Mouse (Mus musculus) liver, embryonic 16.5 days (tissue): ENCODE data around the gene S100g. TPM values are rescaled to one million over a fixed set of nuclear protein-coding genes. Genes with fewer than 3 reads are reported as not detected.

Experiments
- ATAC-seq: fragments of 200-750 bp; cut with Nextera tagmentation; 2 replicates; pipeline ENCODE4 v1.8.0; 2017; ENCODE audit warnings: low read depth, mild to moderate bottlenecking, moderate number of reproducible peaks, moderate library complexity
- H3K27ac ChIP-seq: fragments of 300-500 bp; sonication (generic); 2 replicates; pipeline ENCODE4 v1.5.1; 2014; ENCODE audit warnings: mild to moderate bottlenecking, low read length
- H3K27me3 ChIP-seq: fragments of 300-500 bp; sonication (generic); 2 replicates; pipeline ENCODE4 v1.6.1; 2014; ENCODE audit warnings: low read depth, low read length, mixed read lengths; ENCODE audit not compliant: control insufficient read depth, insufficient read depth
- H3K36me3 ChIP-seq: fragments of 300-500 bp; sonication (generic); 2 replicates; pipeline ENCODE4 v1.6.1; 2014; ENCODE audit warnings: mild to moderate bottlenecking; ENCODE audit not compliant: control insufficient read depth, insufficient read depth
- H3K4me1 ChIP-seq: fragments of 300-500 bp; sonication (generic); 2 replicates; pipeline ENCODE4 v1.6.1; 2014; ENCODE audit warnings: low read depth, low read length, mixed read lengths; ENCODE audit not compliant: control insufficient read depth
- H3K4me2 ChIP-seq: fragments of 300-500 bp; sonication (generic); 2 replicates; pipeline ENCODE4 v1.6.1; 2014; ENCODE audit warnings: low read depth, low read length, mixed read lengths
- H3K4me3 ChIP-seq: fragments of 300-500 bp; sonication (generic); 2 replicates; pipeline ENCODE4 v1.5.1; 2014; ENCODE audit warnings: low read depth, mild to moderate bottlenecking, low read length
- H3K9ac ChIP-seq: fragments of 300-500 bp; sonication (generic); 2 replicates; pipeline ENCODE4 v1.6.1; 2014; ENCODE audit warnings: low read depth, low read length
- H3K9me3 ChIP-seq: fragments of 300-500 bp; sonication (generic); replicated peaks from 2 replicates; pipeline ENCODE4 v1.6.1; 2016; ENCODE audit warnings: low read length; ENCODE audit not compliant: control insufficient read depth
- WGBS: fragments of 180-500 bp; shearing (Covaris S2); extraction: QIAGEN DNeasy Blood & Tissue Kit; methylation state at CpG from one replicate; pipeline ENCODE4 v1.1.7; 2014; ENCODE audit not compliant: insufficient replicate concordance; 5-methylcytosine and 5-hydroxymethylcytosine counted together
- polyA plus RNA-seq: library from polyadenylated mRNA; unstranded; fragments of >200 nt; fragmentation: Nextera tagmentation; extraction: Ambion mirVana; gene quantifications from 2 replicates; pipeline ENCODE4 v1.2.1, GENCODE M21; 2015

The S100g gene
- polyA plus RNA-seq, 1 experiment from 2014 or later = 13.4 TPM

DNA sequence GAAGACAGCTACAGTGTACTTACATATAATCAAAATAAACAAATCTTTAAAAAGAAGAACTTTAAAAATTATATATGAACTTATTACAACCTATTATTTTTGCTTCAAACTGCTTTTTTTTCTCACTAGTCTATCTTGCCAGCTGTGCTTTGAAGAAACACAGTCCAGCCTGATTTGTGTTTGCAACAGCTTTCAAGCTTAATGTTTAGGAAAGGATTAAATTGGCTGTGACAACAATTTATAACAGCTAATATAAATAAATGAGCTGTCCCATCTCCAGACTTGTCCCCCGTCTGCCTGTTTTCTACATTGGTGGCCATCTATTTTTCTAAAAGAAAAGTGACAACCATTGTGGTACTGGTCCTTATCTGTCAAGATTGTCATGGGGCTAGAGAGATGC is 22.4 kb downstream of the S100g start:
- Histone ChIP-seq H3K27me3 (no peaks in the 10 kb centered on the region), H3K4me1 (no peaks in the 10 kb centered on the region), H3K9me3 (no peaks in the 10 kb centered on the region), H3K27ac (no peak overlapping the region), H3K4me2 (no peak overlapping the region), H3K36me3 (no peaks in the 10 kb centered on the region), H3K4me3 (no peak overlapping the region), H3K9ac (no peak overlapping the region)
- WGBS = 64% methylated on average over 1 of the region's 1 CpGs
- ATAC-seq = no peak

DNA sequence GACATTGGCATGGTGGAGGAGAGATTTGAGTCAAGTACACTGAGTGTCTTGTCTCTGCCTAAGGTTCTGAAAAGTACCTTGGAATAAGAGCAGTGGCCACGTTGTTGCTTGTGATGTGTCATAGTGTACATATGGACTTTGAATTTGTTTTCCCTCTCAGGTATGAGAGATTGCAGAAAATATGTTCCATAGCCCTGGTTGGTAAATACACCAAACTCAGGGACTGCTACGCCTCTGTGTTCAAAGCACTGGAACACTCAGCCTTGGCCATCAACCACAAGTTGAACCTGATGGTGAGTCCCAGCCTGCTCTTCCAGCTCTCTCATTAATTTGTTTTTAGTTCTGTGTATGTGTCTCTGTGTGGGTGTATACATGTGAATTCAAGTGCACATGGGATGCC is 32.9 kb downstream of the S100g start:
- no peak overlapping the region for H3K9ac ChIP-seq
- no peak overlapping the region for H3K4me2 ChIP-seq
- no peak overlapping the region for H3K27ac ChIP-seq
- 62% methylated on average over 2 of the region's 2 CpGs for WGBS
- H3K36me3 ChIP-seq = no peaks in the 10 kb centered on the region
- H3K4me3 ChIP-seq = no peak overlapping the region
- ATAC-seq = peak; percentile 24; the same call in 1 of the 2 replicates
- H3K9me3 ChIP-seq = no peaks in the 10 kb centered on the region
- H3K27me3 ChIP-seq = no peaks in the 10 kb centered on the region; the same call in 1 of the 2 replicates
- H3K4me1 ChIP-seq = no peaks in the 10 kb centered on the region

DNA sequence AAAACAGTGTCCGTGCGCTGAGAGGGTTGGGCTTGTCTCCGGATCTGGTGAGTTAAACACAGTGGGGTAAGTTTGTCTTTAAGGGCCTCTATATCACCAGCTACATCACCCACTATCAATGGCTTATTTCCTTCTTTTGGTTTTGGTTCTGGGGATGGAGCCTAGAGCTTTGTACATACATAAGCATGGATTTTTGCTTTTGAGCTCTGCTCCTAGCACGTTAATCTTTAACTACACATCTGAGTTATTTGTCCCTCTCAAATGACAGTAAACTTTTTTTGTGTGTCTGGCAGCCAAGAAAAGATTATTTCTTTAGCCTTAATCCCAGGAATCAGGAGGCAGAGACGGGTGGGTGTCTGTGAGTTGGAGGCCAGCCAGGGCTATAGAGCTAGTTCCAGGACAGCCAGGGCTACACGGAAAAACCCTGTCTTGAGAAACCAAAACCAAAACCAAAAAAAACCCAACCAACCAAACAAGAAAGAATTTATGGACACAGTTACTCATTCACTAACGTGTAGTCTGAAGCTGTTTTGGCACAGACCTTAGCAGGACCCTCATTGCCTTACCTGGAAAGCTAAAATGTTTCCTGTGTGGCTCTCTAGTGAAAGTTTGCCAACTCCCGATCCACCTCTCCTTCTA is 42.8 kb downstream of the S100g start:
- 62% methylated on average over 8 of the region's 8 CpGs for WGBS
- Histone ChIP-seq H3K9ac (no peak overlapping the region), H3K27me3 (no peaks in the 10 kb centered on the region), H3K4me3 (no peak overlapping the region), H3K9me3 (no peaks in the 10 kb centered on the region), H3K4me1 (no peaks in the 10 kb centered on the region), H3K36me3 (no peaks in the 10 kb centered on the region; the same call in 1 of the 2 replicates), H3K27ac (0 out of 2 replicates have a peak overlapping the region, but pooled peaks have one; percentile 1), H3K4me2 (no peak overlapping the region)
- ATAC-seq = peak; percentile 24; the same call in 1 of the 2 replicates

DNA sequence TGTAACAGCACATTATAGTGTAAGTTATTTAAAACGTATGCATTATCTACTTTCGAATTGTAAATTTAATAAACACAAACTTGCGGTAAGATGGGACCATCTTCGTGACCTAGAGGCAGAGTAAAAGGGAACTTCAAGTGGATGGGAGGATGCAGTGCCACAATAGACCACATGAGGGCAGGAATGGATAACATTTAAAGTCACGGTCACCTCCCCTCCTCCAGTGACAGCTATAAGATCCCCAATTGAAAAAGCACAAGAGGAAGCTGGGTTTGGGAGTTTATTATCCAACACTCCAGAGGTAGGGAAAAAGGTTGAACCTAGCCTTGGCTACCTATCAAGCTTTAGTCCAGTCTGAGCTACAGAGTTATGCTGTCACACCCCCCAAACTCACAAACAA is 48.7 kb downstream of the S100g start:
- Histone ChIP-seq H3K9me3 (no peaks in the 10 kb centered on the region), H3K4me2 (no peak overlapping the region), H3K36me3 (no peaks in the 10 kb centered on the region), H3K9ac (no peak overlapping the region), H3K27ac (no peak overlapping the region), H3K4me1 (no peaks in the 10 kb centered on the region), H3K27me3 (no peaks in the 10 kb centered on the region), H3K4me3 (no peak overlapping the region)
- 28% methylated on average over 5 of the region's 5 CpGs for WGBS
- ATAC-seq = no peak

DNA sequence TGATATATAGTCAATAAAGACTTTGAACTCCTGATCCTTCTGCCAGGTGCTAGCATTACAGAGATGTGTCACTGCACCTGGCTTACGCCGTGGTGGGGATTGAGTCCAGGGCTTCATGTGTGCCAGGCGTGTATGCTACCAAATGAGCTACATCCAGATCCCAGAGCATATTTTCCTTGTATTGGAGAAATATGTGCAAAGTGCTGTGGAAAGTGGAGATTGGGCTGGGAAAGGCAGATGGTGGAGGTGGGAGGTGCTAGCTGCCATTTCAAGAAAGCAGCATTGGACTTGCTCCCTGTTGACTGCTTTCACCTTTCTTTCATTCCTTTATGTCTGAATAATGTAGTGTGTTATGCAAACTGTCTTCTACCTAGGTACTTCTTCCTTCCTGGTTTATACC is 50.7 kb downstream of the S100g start:
- Histone ChIP-seq H3K27ac (no peak overlapping the region), H3K27me3 (no peaks in the 10 kb centered on the region), H3K4me3 (no peak overlapping the region), H3K9me3 (no peaks in the 10 kb centered on the region), H3K36me3 (no peaks in the 10 kb centered on the region), H3K4me2 (no peak overlapping the region), H3K4me1 (no peaks in the 10 kb centered on the region), H3K9ac (no peak overlapping the region)
- 88% methylated on average over 3 of the region's 3 CpGs for WGBS
- ATAC-seq = no peak

Other genes starting within 250 kb of the S100g start
- 354 and 355 TPM in 2 replicates for gene Rbbp7, start 204.2 kb downstream of the S100g start, polyA plus RNA-seq
- gene Txlng, start 135.1 kb downstream of the S100g start, polyA plus RNA-seq = 7.6 and 7.8 TPM in 2 replicates
- gene Syap1, start 76.2 kb downstream of the S100g start, polyA plus RNA-seq = 11.7 and 12.3 TPM in 2 replicates
- 45.8 and 51.5 TPM in 2 replicates for gene Ctps2, start 63.4 kb downstream of the S100g start, polyA plus RNA-seq